7 mouse cellular contexts compared by ENCODE assay signal in genomic region chr13:107955327-107956110, GRCm38 (mm10).
DNase-seq lines count a peak whose midpoint lies in the region; ATAC-seq and TF ChIP-seq lines count a peak whose summit lies in the region.

No protein-coding gene starts in this region.

- WGBS in hindbrain, embryonic 12.5 days, result 11% methylated on average over 13 of the region's 18 CpGs
- WGBS in liver, adult 2 months, result 41% methylated on average over 17 of the region's 18 CpGs
- 21% methylated on average over 18 of the region's 18 CpGs for WGBS in stomach, embryonic 15.5 days

- in situ Hi-C loops in ES-E14 (cut with MboI; ENCODE audit: low sequenced_read_pairs in 2 of 2, unreplicated experiment in 2 of 2), result no loop called here

- H3K4me2 ChIP-seq in hindbrain, embryonic 12.5 days (replicated peaks), result peak overlapping the region; percentile 26
- H3K4me2 ChIP-seq in stomach, embryonic 15.5 days, result 0 out of 2 replicates have a peak overlapping the region, but pooled peaks have one; percentile 19

- no peaks in the 10 kb centered on the region for H3K27me3 ChIP-seq in hindbrain, embryonic 12.5 days
- no peaks in the 10 kb centered on the region for H3K27me3 ChIP-seq in liver, adult 2 months (ENCODE audit: control insufficient read depth, insufficient read depth, low read length)
- no peaks in the 10 kb centered on the region for H3K27me3 ChIP-seq in stomach, embryonic 15.5 days (replicated peaks)

- H3K9me3 ChIP-seq in ES-E14 (ENCODE audit: control insufficient read depth, insufficient read depth, low read depth, low read length), result no peaks in the 10 kb centered on the region
- H3K9me3 ChIP-seq in hindbrain, embryonic 12.5 days (replicated peaks), result no peaks in the 10 kb centered on the region
- H3K9me3 ChIP-seq in stomach, embryonic 15.5 days, result no peaks in the 10 kb centered on the region

- H3K4me3 ChIP-seq in ES-E14 (ENCODE audit: insufficient read depth in 1 of 2, low read depth in 1 of 2, low read length in 2 of 2, poor library complexity in 1 of 2, severe bottlenecking in 1 of 2), result peak overlapping the region; percentile 50 to 59
- H3K4me3 ChIP-seq in bone marrow macrophage, adult 2 months (ENCODE audit: insufficient read depth, low read length), result no peak overlapping the region
- no peak overlapping the region for H3K4me3 ChIP-seq in hindbrain, embryonic 12.5 days
- 0 out of 2 replicates have a peak overlapping the region, but pooled peaks have one; percentile 3 for H3K4me3 ChIP-seq in liver, adult 2 months (ENCODE audit: insufficient read depth, low read depth, low read length)
- no peak overlapping the region for H3K4me3 ChIP-seq in stomach, embryonic 15.5 days (replicated peaks)

- no peak for TF ChIP-seq POLR2A in bone marrow macrophage, adult 2 months (IDR thresholded peaks at IDR 0.05; ENCODE audit: borderline replicate concordance, low read depth, low read length)
- no peak for TF ChIP-seq POLR2A in liver, adult 2 months (IDR thresholded peaks at IDR 0.05; ENCODE audit: extremely low read depth, insufficient read depth, low read length)

- peak; percentile 91 for ATAC-seq in hindbrain, embryonic 12.5 days (ENCODE audit: low FRiP score)
- peak; percentile 75 for ATAC-seq in stomach, embryonic 15.5 days (ENCODE audit: insufficient read depth, low FRiP score, low read depth)

- H3K9ac ChIP-seq in ES-E14 (ENCODE audit: insufficient read depth, low read depth, low read length, poor library complexity, severe bottlenecking), result peak overlapping the region; percentile 71; the same call in 1 of the 2 replicates
- no peak overlapping the region for H3K9ac ChIP-seq in hindbrain, embryonic 12.5 days
- H3K9ac ChIP-seq in liver, adult 2 months (ENCODE audit: low read depth, low read length), result no peak overlapping the region
- H3K9ac ChIP-seq in stomach, embryonic 15.5 days, result no peak overlapping the region

- no peaks in the 10 kb centered on the region for H3K36me3 ChIP-seq in ES-E14 (ENCODE audit: control insufficient read depth, insufficient read depth, low read length, poor library complexity, severe bottlenecking)
- no peaks in the 10 kb centered on the region for H3K36me3 ChIP-seq in hindbrain, embryonic 12.5 days
- H3K36me3 ChIP-seq in liver, adult 2 months (ENCODE audit: control insufficient read depth, insufficient read depth, low read length), result no peaks in the 10 kb centered on the region
- H3K36me3 ChIP-seq in stomach, embryonic 15.5 days, result no peaks in the 10 kb centered on the region

- H3K79me2 ChIP-seq in liver, adult 2 months (ENCODE audit: control insufficient read depth, insufficient read depth, low read length), result no peaks in the 10 kb centered on the region

- TF ChIP-seq CTCF in bone marrow macrophage, adult 2 months (IDR thresholded peaks at IDR 0.05; ENCODE audit: low read depth, low read length), result no peak
- no peak for TF ChIP-seq CTCF in liver, adult 2 months (IDR thresholded peaks at IDR 0.05; ENCODE audit: low read depth, low read length)

- H3K27ac ChIP-seq in ES-E14 (ENCODE audit: insufficient read depth, low read depth, low read length, poor library complexity, severe bottlenecking), result peak overlapping the region; percentile 99
- peak overlapping the region; percentile 42 for H3K27ac ChIP-seq in bone marrow macrophage, adult 2 months (ENCODE audit: insufficient read depth, low read depth, low read length)
- H3K27ac ChIP-seq in hindbrain, embryonic 12.5 days, result peak overlapping the region; percentile 45
- H3K27ac ChIP-seq in liver, adult 2 months (replicated peaks; ENCODE audit: insufficient read depth, low read depth, low read length), result no peak overlapping the region
- peak overlapping the region; percentile 73 for H3K27ac ChIP-seq in stomach, embryonic 15.5 days

- peak; percentile 83 for DNase-seq in ES-E14 (ENCODE audit: low read depth, low spot score)
- peak; percentile 21 for DNase-seq in liver, adult 2 months (ENCODE audit: extremely low read depth, low read depth, low spot score)
- DNase-seq in left cerebral cortex, adult 18-20 months (ENCODE audit: low spot score in 2 of 2), result no peak
- no peak for DNase-seq in layer of hippocampus, postnatal 25 days (ENCODE audit: extremely low spot score in 1 of 2, low spot score in 1 of 2)

- H3K4me1 ChIP-seq in ES-E14 (ENCODE audit: control insufficient read depth in 2 of 2, insufficient read depth in 2 of 2, low read length in 2 of 2, poor library complexity in 1 of 2), result peaks cover 9 to 13% of the 10 kb centered on the region in 2 experiments
- peaks cover 28% of the 10 kb centered on the region for H3K4me1 ChIP-seq in bone marrow macrophage, adult 2 months (ENCODE audit: control insufficient read depth, insufficient read depth, low read length)
- peaks cover 31% of the 10 kb centered on the region for H3K4me1 ChIP-seq in hindbrain, embryonic 12.5 days
- H3K4me1 ChIP-seq in liver, adult 2 months (ENCODE audit: control insufficient read depth, insufficient read depth, low read length), result 0 out of 2 replicates have a peak, but pooled peaks cover 2% of the 10 kb centered on the region
- H3K4me1 ChIP-seq in stomach, embryonic 15.5 days, result peaks cover 21% of the 10 kb centered on the region

TF ChIP-seq in ES-E14, 5 proteins besides CTCF, POLR2A, EP300 and RAD21:
- TF ChIP-seq ZC3H11A (IDR thresholded peaks at IDR 0.05; ENCODE audit: borderline replicate concordance, low read depth, low read length) (no peak), MAFK (IDR thresholded peaks at IDR 0.05; ENCODE audit: insufficient read depth, low read depth, low read length) (0 out of 2 replicates have a peak, but pooled peaks have one; percentile 17), HCFC1 (IDR thresholded peaks at IDR 0.05; ENCODE audit: borderline replicate concordance, insufficient read depth, low read length) (no peak), CHD2 (IDR thresholded peaks at IDR 0.05; ENCODE audit: low read depth, low read length) (0 out of 2 replicates have a peak, but pooled peaks have one; percentile 28)

Comparison
In these comparisons a context has a peak if more than half of its experiments do, and no peak if none do; other contexts are left out.
1. DNase-seq: peak in ES-E14 (single experiment) and liver, adult 2 months (single experiment); none in left cerebral cortex, adult 18-20 months (0 of 2) and layer of hippocampus, postnatal 25 days (0 of 2).
2. H3K4me3 ChIP-seq: peak in ES-E14 (2 of 2) and liver, adult 2 months (single experiment); none in bone marrow macrophage, adult 2 months (single experiment), hindbrain, embryonic 12.5 days (single experiment) and stomach, embryonic 15.5 days (single experiment).